In genomic region chr2:13558607-13559262, GRCm38 (mm10) we compare ENCODE assay signal across 9 mouse cellular contexts. TPM values are rescaled to one million over a fixed set of nuclear protein-coding genes. Genes with fewer than 3 reads are reported as not detected.
DNase-seq lines count a peak whose midpoint lies in the region; ATAC-seq and TF ChIP-seq lines count a peak whose summit lies in the region.
"Had no signal": no experiment of that assay in that cellular context is flagged by ENCODE, and none has a peak within 500 bp of the region (broad histone marks: within the 10 kb centered on the region; RNA-seq: fewer than 3 reads in every experiment).

No protein-coding gene starts in this region.

- dilution Hi-C loops in CH12.LX (cut with MboI; ENCODE audit: extremely low pct_ligation_motif_present, extremely low pct_unique_long_range_greater_than_20kb, low sequenced_read_pairs), result no loop called here

- H3K79me2 ChIP-seq in heart, adult 2 months (replicated peaks; ENCODE audit: control insufficient read depth, insufficient read depth, low read length), result no peaks in the 10 kb centered on the region
- H3K79me2 ChIP-seq in CH12.LX (replicated peaks; ENCODE audit: control insufficient read depth, extremely low read depth, insufficient read depth, poor library complexity, severe bottlenecking) (no peaks in the 10 kb centered on the region), macrophage (ENCODE audit: inconsistent target) (no peaks in the 10 kb centered on the region)

- peaks cover 7% of the 10 kb centered on the region for H3K4me1 ChIP-seq in heart, adult 2 months (ENCODE audit: control insufficient read depth, insufficient read depth, low read length)
- H3K4me1 ChIP-seq in heart, embryonic 10.5 days, result peaks cover 6% of the 10 kb centered on the region; the same call in 1 of the 2 replicates
- peaks cover 11 to 36% of the 10 kb centered on the region in 2 experiments for H3K4me1 ChIP-seq in CH12.LX (ENCODE audit: control insufficient read depth in 1 of 2, insufficient read depth in 2 of 2)
- H3K4me1 ChIP-seq in heart, embryonic 14.5 days (ENCODE audit: control insufficient read depth in 2 of 2, insufficient read depth in 2 of 2, low read length in 2 of 2), result peaks cover 4 to 24% of the 10 kb centered on the region in 2 experiments
- H3K4me1 ChIP-seq: hindbrain, embryonic 15.5 days had no signal

- H3K36me3 ChIP-seq in heart, adult 2 months (ENCODE audit: control insufficient read depth, insufficient read depth, low read length), result no peaks in the 10 kb centered on the region
- H3K36me3 ChIP-seq in heart, embryonic 10.5 days, result no peaks in the 10 kb centered on the region
- H3K36me3 ChIP-seq in CH12.LX (replicated peaks in 1 of 2; ENCODE audit: control insufficient read depth in 1 of 2, insufficient read depth in 1 of 2, low read length in 1 of 2) (no peaks in the 10 kb centered on the region), macrophage (ENCODE audit: inconsistent target) (no peaks in the 10 kb centered on the region)
- no peaks in the 10 kb centered on the region for H3K36me3 ChIP-seq in heart, embryonic 14.5 days (ENCODE audit: control insufficient read depth, insufficient read depth, low read length)
- H3K36me3 ChIP-seq: hindbrain, embryonic 15.5 days had no signal

- TF ChIP-seq RAD21 in CH12.LX (IDR thresholded peaks at IDR 0.05; ENCODE audit: low read depth, low read length), result no peak

- no peak overlapping the region for H3K4me3 ChIP-seq in heart, adult 2 months
- H3K4me3 ChIP-seq in heart, embryonic 10.5 days, result no peak overlapping the region
- H3K4me3 ChIP-seq in CH12.LX (replicated peaks in 1 of 3; ENCODE audit: low read depth in 2 of 3, low read length in 2 of 3, poor library complexity in 1 of 3) (no peak overlapping the region), macrophage (ENCODE audit: inconsistent target) (no peak overlapping the region)
- H3K4me3 ChIP-seq in heart, embryonic 14.5 days (ENCODE audit: control insufficient read depth in 1 of 2, insufficient read depth in 1 of 2, low read depth in 1 of 2, low read length in 2 of 2), result no peak overlapping the region
- H3K4me3 ChIP-seq: hindbrain, embryonic 15.5 days had no signal

- no peaks in the 10 kb centered on the region for H3K27me3 ChIP-seq in heart, adult 2 months (ENCODE audit: control insufficient read depth, insufficient read depth, low read length)
- no peaks in the 10 kb centered on the region for H3K27me3 ChIP-seq in heart, embryonic 10.5 days (ENCODE audit: insufficient read depth, poor library complexity, severe bottlenecking)
- H3K27me3 ChIP-seq in CH12.LX (replicated peaks), result no peaks in the 10 kb centered on the region
- H3K27me3 ChIP-seq in heart, embryonic 14.5 days (ENCODE audit: control insufficient read depth, insufficient read depth, low read length), result no peaks in the 10 kb centered on the region
- H3K27me3 ChIP-seq: hindbrain, embryonic 15.5 days had no signal

- no peak for TF ChIP-seq CTCF in heart, adult 2 months (IDR thresholded peaks at IDR 0.05)
- TF ChIP-seq CTCF in CH12.LX (conservative IDR thresholded peaks at IDR 0.05 in 1 of 2, IDR thresholded peaks at IDR 0.05 in 1 of 2; ENCODE audit: low read depth in 2 of 2, low read length in 2 of 2), result no peak

- in situ Hi-C loops in CH12.LX (cut with MboI; ENCODE audit: low pct_ligation_motif_present, low pct_unique_long_range_greater_than_20kb, low sequenced_read_pairs), result no loop called here

- peak overlapping the region; percentile 45 for H3K27ac ChIP-seq in heart, adult 2 months
- no peak overlapping the region for H3K27ac ChIP-seq in heart, embryonic 10.5 days
- H3K27ac ChIP-seq in CH12.LX (ENCODE audit: insufficient read depth, low read depth) (no peak overlapping the region), macrophage (peak overlapping the region; percentile 91)
- peak overlapping the region in 1 of 2 experiments; percentile 37; a peak in 2 of 4 replicates for H3K27ac ChIP-seq in heart, embryonic 14.5 days (replicated peaks in 1 of 2; ENCODE audit: control insufficient read depth in 1 of 2, insufficient read depth in 1 of 2, low read depth in 2 of 2, low read length in 2 of 2)
- H3K27ac ChIP-seq: hindbrain, embryonic 15.5 days had no signal

- ATAC-seq in heart, embryonic 14.5 days (ENCODE audit: insufficient number of reproducible peaks, insufficient read depth, low FRiP score, low read depth), result peak; percentile 26; the same call in 1 of the 2 replicates

- no peak for TF ChIP-seq EP300 in heart, adult 2 months (IDR thresholded peaks at IDR 0.05; ENCODE audit: insufficient read depth, low read depth, low read length)
- peak; percentile 44; the same call in 1 of the 2 replicates for TF ChIP-seq EP300 in CH12.LX (IDR thresholded peaks at IDR 0.05; ENCODE audit: low read length)

- DNase-seq in heart, adult 2 months, result peak in 1 of 2 experiments; percentile 73
- no peak for DNase-seq in heart, embryonic 10.5 days (ENCODE audit: low spot score)
- DNase-seq in CH12.LX (ENCODE audit: extremely low read depth), result peak; percentile 84
- no peak for DNase-seq in thymus, adult 18-20 months
- DNase-seq in thymus, postnatal 25 days, result no peak
- DNase-seq in left cerebral cortex, postnatal 4 days, result no peak

- no peaks in the 10 kb centered on the region for H3K9me3 ChIP-seq in heart, embryonic 10.5 days
- H3K9me3 ChIP-seq in CH12.LX (replicated peaks; ENCODE audit: low read length), result no peaks in the 10 kb centered on the region
- H3K9me3 ChIP-seq in heart, embryonic 14.5 days (ENCODE audit: control insufficient read depth, low read length), result no peaks in the 10 kb centered on the region
- H3K9me3 ChIP-seq: hindbrain, embryonic 15.5 days had no signal

- no peak for TF ChIP-seq POLR2A in heart, adult 2 months (IDR thresholded peaks at IDR 0.05; ENCODE audit: insufficient read depth, low read depth, low read length)
- TF ChIP-seq POLR2A in CH12.LX (IDR thresholded peaks at IDR 0.05; ENCODE audit: low read depth, low read length), result no peak

- peak overlapping the region; percentile 36; the same call in 1 of the 2 replicates for H3K4me2 ChIP-seq in CH12.LX (ENCODE audit: insufficient read depth, low read depth, poor library complexity, severe bottlenecking)
- H3K4me2 ChIP-seq in heart, embryonic 14.5 days (ENCODE audit: low read length), result no peak overlapping the region
- H3K4me2 ChIP-seq: hindbrain, embryonic 15.5 days had no signal

- no peak overlapping the region for H3K9ac ChIP-seq in heart, adult 2 months (ENCODE audit: low read depth, low read length)
- H3K9ac ChIP-seq in CH12.LX (ENCODE audit: insufficient read depth, low read depth), result no peak overlapping the region
- H3K9ac ChIP-seq in heart, embryonic 14.5 days (ENCODE audit: low read length), result no peak overlapping the region
- H3K9ac ChIP-seq: hindbrain, embryonic 15.5 days had no signal

- 35% methylated on average over 5 of the region's 5 CpGs for WGBS in heart, adult 2 months
- 35% methylated on average over 5 of the region's 5 CpGs for WGBS in heart, embryonic 10.5 days
- WGBS in heart, embryonic 14.5 days, result 41% methylated on average over 5 of the region's 5 CpGs
- 15% methylated on average over 5 of the region's 5 CpGs for WGBS in macrophage (ENCODE audit: missing documents)

- intact Hi-C loops in heart, adult 2 months (cut with DNase I), result no loop called here
- intact Hi-C loops in left cerebral cortex, postnatal 4 days (cut with DNase I), result no loop called here

TF ChIP-seq in CH12.LX, 34 proteins besides CTCF, POLR2A, EP300 and RAD21:
- TF ChIP-seq BHLHE40 (IDR thresholded peaks at IDR 0.05; ENCODE audit: low read depth, low read length), result peak; percentile 35; the same call in 1 of the 2 replicates
- no peak for TF ChIP-seq ZKSCAN1 (IDR thresholded peaks at IDR 0.05; ENCODE audit: borderline replicate concordance, low read depth, low read length)
- 0 out of 2 replicates have a peak, but pooled peaks have one; percentile 22 for TF ChIP-seq ETS1 (conservative IDR thresholded peaks at IDR 0.05; ENCODE audit: low read depth, low read length)
- TF ChIP-seq SIN3A (IDR thresholded peaks at IDR 0.05; ENCODE audit: low read length), result no peak
- TF ChIP-seq ZC3H11A (IDR thresholded peaks at IDR 0.05; ENCODE audit: low read depth, low read length), result no peak

RNA-seq across cellular contexts. Expression of gene Trdmt1, which starts 14.3 kb away (rescaled TPM):
- 1 to 10 TPM; 5.2 to 7.0 TPM for total RNA-seq in heart, adult 2 months (2021)
- polyA plus RNA-seq in heart, adult 2 months (2012; rRNA removed), result 3.3 and 7.8 TPM in 2 replicates
- polyA plus RNA-seq in heart, embryonic 10.5 days (2016; fragmentation: Nextera tagmentation; extraction: Ambion mirVana), result 8.7 and 10.4 TPM in 2 replicates
- total RNA-seq in CH12.LX (2012; rRNA removed), result 8.4 and 8.8 TPM in 2 replicates
- 28.6 and 29.8 TPM in 2 replicates for total RNA-seq in CH12.LX (2014; rRNA removed)
- 11.2 and 11.8 TPM in 2 replicates for polyA plus RNA-seq in CH12.LX (2012; ENCODE audit: insufficient read length, low read depth)
- polyA plus RNA-seq in heart, embryonic 14.5 days (2014; fragmentation: Nextera tagmentation; extraction: Ambion mirVana), result 10.0 and 11.8 TPM in 2 replicates
- total RNA-seq in macrophage (2018; cell fraction: chromatin; rRNA removed), result 10 to 100 TPM in 3 of 26 experiments, 1 to 10 TPM in 23; 2.1 to 11.2 (median 7.7) TPM
- total RNA-seq in macrophage (2018; cell fraction: cytosol; rRNA removed), result 1 to 10 TPM; 3.5 to 6.7 (median 4.7) TPM
- 1 to 10 TPM; 2.4 to 9.7 (median 4.9) TPM for total RNA-seq in macrophage (2018; cell fraction: nucleus; rRNA removed)
- 6.1 to 7.7 TPM (median 6.1 TPM) in 3 replicates for polyA plus RNA-seq in macrophage (2018)
- total RNA-seq in left cerebral cortex, postnatal 4 days (2021), result 1 to 10 TPM; 5.2 to 7.2 TPM

RNA-seq across cellular contexts. Expression of gene Vim, which starts 15.0 kb away (rescaled TPM):
- 100 to 1,000 TPM; 264 to 265 TPM for total RNA-seq in heart, adult 2 months (2021)
- 408 and 528 TPM in 2 replicates for polyA plus RNA-seq in heart, adult 2 months (2012; rRNA removed)
- polyA plus RNA-seq in heart, embryonic 10.5 days (2016; fragmentation: Nextera tagmentation; extraction: Ambion mirVana), result 590 and 679 TPM in 2 replicates
- total RNA-seq in CH12.LX (2012; rRNA removed) (124 and 153 TPM in 2 replicates), CH12.LX (2014; rRNA removed) (135 and 157 TPM in 2 replicates)
- polyA plus RNA-seq in CH12.LX (2012; ENCODE audit: insufficient read length, low read depth) (140 and 164 TPM in 2 replicates), macrophage (2018) (760 to 2,516 TPM (median 1,050 TPM) in 3 replicates)
- polyA plus RNA-seq in heart, embryonic 14.5 days (2014; fragmentation: Nextera tagmentation; extraction: Ambion mirVana), result 998 and 1,081 TPM in 2 replicates
- 1,000 to 10,000 TPM in 11 of 26 experiments, 100 to 1,000 TPM in 15; 356 to 3,689 (median 853) TPM for total RNA-seq in macrophage (2018; cell fraction: chromatin; rRNA removed)
- total RNA-seq in macrophage (2018; cell fraction: cytosol; rRNA removed), result 1,000 to 10,000 TPM; 1,475 to 4,121 (median 2,080) TPM
- 1,000 to 10,000 TPM in 22 of 26 experiments, 100 to 1,000 TPM in 4; 768 to 3,052 (median 1,507) TPM for total RNA-seq in macrophage (2018; cell fraction: nucleus; rRNA removed)
- total RNA-seq in left cerebral cortex, postnatal 4 days (2021), result 100 to 1,000 TPM; 154 to 160 TPM

Comparison
In these comparisons a context has a peak if more than half of its experiments do, and no peak if none do; other contexts are left out.
1. H3K27ac ChIP-seq: peak in heart, adult 2 months (single experiment) and macrophage (single experiment); none in heart, embryonic 10.5 days (single experiment) and CH12.LX (single experiment).